Mouse (Mus musculus) liver, embryonic 14.5 days (tissue): ENCODE measurements around the gene Dhrs4. TPM values are rescaled to one million over a fixed set of nuclear protein-coding genes. Genes with fewer than 3 reads are reported as not detected.

Experiments
- ATAC-seq: fragments of 200-750 bp; cut with Nextera tagmentation; 2 replicates; pipeline ENCODE4 v1.8.0; 2017; ENCODE audit warnings: moderate number of reproducible peaks, mild to moderate bottlenecking, moderate library complexity; ENCODE audit not compliant: insufficient read depth
- DNase-seq, 3 experiments: peaks; one replicate each; pipeline ENCODE4 v3.0.0-alpha.2; 2012 to 2013; ENCODE audit warnings: low read depth in 3 of 3, low spot score in 3 of 3
- H3K27ac ChIP-seq: fragments of 300-500 bp; sonication (generic); 2 replicates; pipeline ENCODE4 v1.5.1; 2014; ENCODE audit warnings: moderate library complexity, mild to moderate bottlenecking, control low read depth, inconsistent platforms
- H3K27me3 ChIP-seq: fragments of 300-500 bp; sonication (generic); 2 replicates; pipeline ENCODE4 v1.6.1; 2014; ENCODE audit warnings: mild to moderate bottlenecking, low read length, moderate library complexity; ENCODE audit not compliant: control insufficient read depth, insufficient read depth
- H3K36me3 ChIP-seq: fragments of 300-500 bp; sonication (generic); replicated peaks from 2 replicates; pipeline ENCODE4 v1.6.1; 2014; ENCODE audit warnings: low read depth; ENCODE audit not compliant: control insufficient read depth, insufficient read depth
- H3K4me1 ChIP-seq, 2 experiments: fragments of 200-500 bp in 1 of 2; fragments of 300-500 bp in 1 of 2; sonication (generic) in 1 of 2; replicated peaks; 2 replicates each; pipeline ENCODE4 v1.6.1; 2012 to 2014; ENCODE audit warnings: antibody characterized with exemption in 1 of 2, inconsistent platforms in 1 of 2, low read length in 1 of 2; ENCODE audit not compliant: control insufficient read depth in 2 of 2, insufficient read depth in 2 of 2
- H3K4me2 ChIP-seq: fragments of 300-500 bp; sonication (generic); 2 replicates; pipeline ENCODE4 v1.6.1; 2014; ENCODE audit warnings: low read depth, mild to moderate bottlenecking, control low read depth, moderate library complexity
- H3K4me3 ChIP-seq, 2 experiments: fragments of 200-500 bp in 1 of 2; fragments of 300-500 bp in 1 of 2; sonication (generic) in 1 of 2; 2 replicates each; pipeline ENCODE4 v1.5.1; 2012 to 2014; ENCODE audit warnings: low read depth in 2 of 2, low read length in 2 of 2, mild to moderate bottlenecking in 2 of 2, control low read depth in 1 of 2, inconsistent platforms in 1 of 2, moderate library complexity in 1 of 2; ENCODE audit not compliant: insufficient read depth in 1 of 2
- H3K9ac ChIP-seq: fragments of 300-500 bp; sonication (generic); replicated peaks from 2 replicates; pipeline ENCODE4 v1.6.1; 2014; ENCODE audit warnings: mild to moderate bottlenecking, control low read depth, moderate library complexity
- H3K9me3 ChIP-seq: fragments of 300-500 bp; sonication (generic); 2 replicates; pipeline ENCODE4 v1.6.1; 2016; ENCODE audit warnings: low read length, mixed read lengths; ENCODE audit not compliant: control insufficient read depth
- CTCF ChIP-seq: IDR thresholded peaks from 2 replicates; pipeline ENCODE4 v1.5.1; 2016; ENCODE audit warnings: antibody characterized with exemption, low read depth, control low read depth
- EP300 ChIP-seq: IDR thresholded peaks from 2 replicates; pipeline ENCODE4 v1.6.1; 2016; ENCODE audit warnings: antibody characterized with exemption, low read depth
- WGBS: fragments of 180-500 bp; shearing (Covaris S2); extraction: QIAGEN DNeasy Blood & Tissue Kit; methylation state at CpG from one replicate; pipeline ENCODE4 v1.1.7; 2014; ENCODE audit not compliant: insufficient replicate concordance; 5-methylcytosine and 5-hydroxymethylcytosine counted together
- polyA plus RNA-seq, 2 experiments: library from polyadenylated mRNA; depleted of rRNA in 1 of 2; stranded (reverse) in 1 of 2; unstranded in 1 of 2; fragments of >200 nt; fragmentation: Nextera tagmentation in 1 of 2; extraction: Ambion mirVana in 1 of 2; gene quantifications; 2 replicates each; pipeline versions ENCODE4 v1.2.1 to v1.2.3; 2012 to 2014

Gene Dhrs4
- polyA plus RNA-seq, 2 experiments: 40.4 to 44.1 TPM

GRCm38 (mm10) chr14:55491291-55491833 lies 12.8 kb downstream of the Dhrs4 start:
- H3K9ac ChIP-seq: peak overlapping the region; percentile 57
- TF ChIP-seq CTCF (0 out of 2 replicates have a peak, but pooled peaks have one; percentile 19), EP300 (no peak)
- H3K27ac ChIP-seq: no peak overlapping the region
- DNase-seq (peak; percentile 68 to 74 (median 72)), ATAC-seq (peak; percentile 92)
- peak overlapping the region; percentile 65 to 73 for H3K4me3 ChIP-seq
- peaks cover 6 to 12% of the 10 kb centered on the region in 2 experiments; a peak in 3 of 4 replicates for H3K4me1 ChIP-seq
- peak overlapping the region; percentile 99 for H3K4me2 ChIP-seq
- WGBS: under 1% methylated on average over 30 of the region's 30 CpGs
- no peaks in the 10 kb centered on the region for H3K9me3 ChIP-seq
- peaks cover under 1% of the 10 kb centered on the region; the same call in 1 of the 2 replicates for H3K36me3 ChIP-seq
- no peaks in the 10 kb centered on the region; the same call in 1 of the 2 replicates for H3K27me3 ChIP-seq

- no peak for DNase-seq
- H3K4me2 ChIP-seq: peak overlapping the region; percentile 99
- no peaks in the 10 kb centered on the region; the same call in 1 of the 2 replicates for H3K27me3 ChIP-seq
- WGBS: 31% methylated on average over 3 of the region's 3 CpGs
- peaks cover 6 to 12% of the 10 kb centered on the region in 2 experiments; a peak in 3 of 4 replicates for H3K4me1 ChIP-seq
- H3K9me3 ChIP-seq: no peaks in the 10 kb centered on the region
- no peak overlapping the region for H3K27ac ChIP-seq
- ATAC-seq: no peak
- TF ChIP-seq EP300: no peak
- TF ChIP-seq CTCF: no peak
- no peaks in the 10 kb centered on the region for H3K36me3 ChIP-seq
- H3K4me3 ChIP-seq: peak overlapping the region in 1 of 2 experiments; percentile 65; a peak in 1 of 4 replicates
- no peak overlapping the region for H3K9ac ChIP-seq
Measured at GRCm38 (mm10) chr14:55492103-55492502, 13.5 kb downstream of the Dhrs4 start.

- Histone ChIP-seq H3K4me2 (no peak overlapping the region), H3K27me3 (no peaks in the 10 kb centered on the region), H3K9me3 (no peaks in the 10 kb centered on the region), H3K27ac (no peak overlapping the region), H3K4me3 (no peak overlapping the region), H3K9ac (no peak overlapping the region), H3K4me1 (peaks cover 6 to 10% of the 10 kb centered on the region in 2 experiments; a peak in 3 of 4 replicates), H3K36me3 (no peaks in the 10 kb centered on the region)
- TF ChIP-seq CTCF: no peak
- TF ChIP-seq EP300: no peak
- 64% methylated on average over 20 of the region's 20 CpGs for WGBS
- DNase-seq: no peak
- ATAC-seq: no peak
Measured at GRCm38 (mm10) chr14:55495509-55496240, 17.1 kb downstream of the Dhrs4 start.

- H3K4me3 ChIP-seq: no peak overlapping the region
- H3K9me3 ChIP-seq: no peaks in the 10 kb centered on the region
- TF ChIP-seq CTCF: no peak
- TF ChIP-seq EP300: no peak
- H3K4me1 ChIP-seq: peaks cover 3 to 7% of the 10 kb centered on the region in 2 experiments; a peak in 3 of 4 replicates
- ATAC-seq (peak; percentile 7; the same call in 1 of the 2 replicates), DNase-seq (no peak)
- H3K27ac ChIP-seq: no peak overlapping the region
- H3K27me3 ChIP-seq: no peaks in the 10 kb centered on the region
- no peak overlapping the region for H3K9ac ChIP-seq
- H3K36me3 ChIP-seq: no peaks in the 10 kb centered on the region
- no peak overlapping the region for H3K4me2 ChIP-seq
- WGBS: 65% methylated on average over 16 of the region's 16 CpGs
Measured at GRCm38 (mm10) chr14:55496761-55497448, 18.3 kb downstream of the Dhrs4 start.

- Histone ChIP-seq H3K27me3 (no peaks in the 10 kb centered on the region), H3K4me1 (peaks cover 0 to 2% of the 10 kb centered on the region in 2 experiments; a peak in 2 of 4 replicates), H3K27ac (no peak overlapping the region), H3K4me2 (no peak overlapping the region), H3K4me3 (no peak overlapping the region), H3K9me3 (no peaks in the 10 kb centered on the region), H3K36me3 (no peaks in the 10 kb centered on the region), H3K9ac (no peak overlapping the region)
- 30% methylated on average over 6 of the region's 6 CpGs for WGBS
- DNase-seq: peak; percentile 51 to 64 (median 59)
- TF ChIP-seq EP300 (no peak), CTCF (peak; percentile 99)
- peak; percentile 24 for ATAC-seq
Measured at GRCm38 (mm10) chr14:55497449-55497821, 18.9 kb downstream of the Dhrs4 start.
